Mouse (Mus musculus) urinary bladder, postnatal 10 days (tissue): Measurements from ENCODE around the gene Cacna2d4.

Experiments
- DNase-seq: peaks from one replicate; pipeline ENCODE4 v3.0.0; 2022; ENCODE audit warnings: low spot score

Gene Cacna2d4

GRCm38 (mm10) chr6:119312381-119312780 is 76.1 kb downstream of the Cacna2d4 start:
- DNase-seq = no peak

- no peak for DNase-seq
Measured at GRCm38 (mm10) chr6:119313096-119313495, 76.8 kb downstream of the Cacna2d4 start.

DNA sequence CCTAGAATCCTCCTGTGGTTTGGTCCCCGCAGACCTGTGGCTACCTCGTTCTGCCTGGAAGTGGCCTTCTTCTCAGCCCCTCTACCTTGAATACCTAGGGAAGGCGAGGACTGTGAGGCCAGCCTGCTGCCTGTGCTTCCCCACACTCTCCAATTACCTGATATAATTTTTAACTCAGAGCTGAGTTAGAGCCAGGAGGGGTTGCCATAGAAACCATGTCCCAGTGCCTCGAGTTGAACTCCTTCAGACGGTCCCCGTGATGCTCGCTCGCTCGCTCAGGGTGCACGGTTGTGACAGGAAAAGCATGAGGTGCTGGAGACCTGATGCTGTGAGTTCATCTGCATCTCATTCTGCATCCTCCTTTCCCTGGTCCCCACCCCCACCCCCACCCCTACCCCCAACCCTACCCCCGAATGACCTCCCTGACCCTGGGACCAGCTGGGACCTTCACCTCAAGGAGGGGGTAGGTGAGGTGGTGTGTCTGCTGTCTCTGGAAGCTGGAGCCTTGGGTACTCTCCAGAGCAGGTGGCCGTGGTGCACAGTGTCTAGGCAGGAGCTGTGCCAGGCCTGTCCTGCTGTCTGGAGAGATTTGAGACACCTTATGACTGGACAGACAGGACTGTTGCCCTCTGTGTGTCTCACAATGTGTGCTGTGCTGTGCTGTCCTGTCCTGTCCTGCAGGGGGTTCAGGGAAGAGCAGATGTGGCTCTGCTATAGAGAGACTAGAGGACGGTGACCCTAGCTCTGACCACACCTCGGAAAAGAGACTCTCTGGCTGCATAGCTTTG is 77.5 kb downstream of the Cacna2d4 start:
- no peak for DNase-seq

DNA sequence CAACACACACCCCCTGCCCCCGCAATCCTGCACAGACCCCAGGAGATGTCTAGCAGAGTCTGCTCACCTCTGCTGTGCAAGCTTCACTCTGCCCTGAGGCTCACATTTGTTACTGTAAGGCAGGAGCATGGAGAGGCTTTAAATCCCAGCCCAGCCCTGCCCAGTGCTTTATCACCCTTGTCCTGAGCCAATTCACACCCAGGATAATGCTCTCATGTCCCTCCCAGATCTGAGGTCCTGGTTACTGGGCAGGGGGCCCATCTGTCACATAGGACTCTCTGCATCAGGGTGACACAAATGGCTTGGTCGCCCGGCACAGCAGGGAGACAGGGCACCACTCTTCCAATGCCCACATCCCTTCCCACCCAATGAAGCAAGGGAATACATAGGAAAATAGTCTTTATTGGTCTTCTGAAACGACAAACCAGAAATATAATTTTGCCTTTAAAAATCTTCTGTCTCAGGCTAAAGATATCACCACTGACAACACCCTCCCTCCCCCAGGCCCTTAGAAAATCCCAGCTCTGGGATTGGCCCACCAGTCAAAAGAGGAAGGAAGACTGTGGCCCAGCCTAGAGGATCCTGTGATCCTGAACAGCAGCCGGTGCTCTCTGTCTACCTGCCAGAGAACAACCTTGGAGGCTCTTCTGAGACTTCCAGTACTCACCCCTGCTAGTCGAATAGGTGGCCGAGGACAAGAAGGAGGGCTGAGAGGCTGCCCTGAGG is 78.6 kb downstream of the Cacna2d4 start:
- no peak for DNase-seq

- DNase-seq = no peak
Measured at GRCm38 (mm10) chr6:119318732-119319131, 82.4 kb downstream of the Cacna2d4 start.

DNA sequence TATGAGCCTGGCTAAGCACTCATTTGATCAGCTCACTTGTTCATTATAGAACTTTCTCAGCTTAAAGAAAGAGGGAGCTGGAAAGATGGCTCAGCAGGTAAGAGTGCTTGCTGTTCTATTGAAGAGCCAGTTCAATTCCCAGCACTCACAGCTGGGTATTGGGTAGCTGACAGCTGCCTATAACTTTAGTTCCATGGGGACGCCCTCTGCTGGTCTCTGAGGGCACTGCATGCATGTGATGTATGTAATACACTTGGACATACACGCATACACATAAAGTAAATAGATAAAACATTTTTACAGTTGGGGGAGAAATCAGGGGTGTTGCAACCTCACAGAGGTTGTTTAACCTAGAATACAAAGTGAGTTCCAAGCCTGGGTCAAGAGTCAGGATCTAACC is 83.0 kb downstream of the Cacna2d4 start:
- no peak for DNase-seq

GRCm38 (mm10) chr6:119320481-119320880 is 84.2 kb downstream of the Cacna2d4 start:
- no peak for DNase-seq

DNA sequence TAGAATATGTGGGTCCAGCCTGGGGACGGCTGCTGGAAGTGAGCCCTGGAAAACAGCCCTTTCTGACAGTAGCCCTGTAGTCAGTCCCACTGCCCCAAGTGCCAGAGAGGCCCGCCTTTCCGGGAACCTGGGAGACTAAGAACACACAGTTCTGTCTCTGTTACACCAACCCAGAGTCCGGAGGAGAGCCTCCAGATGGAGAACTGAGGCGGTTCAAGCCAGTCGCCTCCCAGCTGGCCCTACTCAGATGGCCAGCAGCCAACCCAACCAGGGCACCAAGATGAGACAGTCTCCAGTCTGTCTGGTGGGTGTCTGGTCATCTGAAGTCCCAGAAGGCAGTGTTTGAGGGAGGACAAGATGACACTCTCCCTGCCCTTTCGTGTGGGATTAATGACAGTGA is 85.4 kb downstream of the Cacna2d4 start:
- DNase-seq = no peak

GRCm38 (mm10) chr6:119324776-119325175 is 88.5 kb downstream of the Cacna2d4 start:
- no peak for DNase-seq

DNA sequence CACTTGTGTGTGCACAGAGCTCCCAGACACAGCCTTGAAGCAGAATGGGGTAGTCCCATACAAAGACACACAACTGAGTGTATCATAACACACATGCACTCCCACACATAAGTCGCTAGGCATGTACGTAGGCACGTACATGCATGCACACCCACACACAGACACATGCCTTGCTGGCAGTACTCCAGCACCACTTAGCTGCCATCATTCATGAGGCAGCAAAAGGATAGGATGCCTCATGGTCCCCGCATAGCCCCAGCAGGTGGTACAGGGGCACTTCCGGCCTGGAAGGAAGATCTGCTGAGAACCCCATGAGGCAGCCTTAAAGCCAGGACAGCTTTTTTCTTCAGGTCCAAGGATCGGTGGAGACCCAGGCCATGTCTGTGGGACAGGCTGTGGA is 89.7 kb downstream of the Cacna2d4 start:
- DNase-seq = no peak

DNA sequence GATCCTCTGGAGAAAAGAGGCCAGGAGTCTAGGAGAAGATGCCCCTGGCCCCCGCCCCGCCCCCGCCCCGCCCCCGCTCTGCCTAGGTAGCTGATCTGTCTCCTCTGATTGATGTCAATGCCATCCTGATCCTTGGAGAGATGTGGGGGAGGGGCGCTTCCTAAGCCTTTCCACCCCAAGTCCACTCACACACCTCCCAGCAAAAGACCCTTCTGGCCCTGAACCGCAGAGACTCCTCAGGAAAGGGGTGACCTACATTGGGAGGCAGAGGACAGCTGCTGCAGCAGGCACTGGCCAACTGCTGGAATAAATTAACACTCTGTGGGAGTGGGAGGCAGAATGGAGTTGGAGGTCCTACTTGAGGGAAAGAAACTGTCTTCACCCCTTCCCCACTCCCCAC is 90.2 kb downstream of the Cacna2d4 start:
- DNase-seq = no peak

GRCm38 (mm10) chr6:119328521-119329115 is 92.3 kb downstream of the Cacna2d4 start:
- DNase-seq = no peak

- DNase-seq = no peak
Measured at GRCm38 (mm10) chr6:119329215-119329714, 92.9 kb downstream of the Cacna2d4 start.

GRCm38 (mm10) chr6:119329936-119330335 is 93.6 kb downstream of the Cacna2d4 start:
- no peak for DNase-seq

GRCm38 (mm10) chr6:119330506-119330905 is 94.2 kb downstream of the Cacna2d4 start, which contains the start of gene Lrtm2:
Lrtm2 (minus strand) TSS chr6:119330766.
- DNase-seq = no peak

GRCm38 (mm10) chr6:119332111-119332510 is 95.8 kb downstream of the Cacna2d4 start:
- DNase-seq = no peak

DNA sequence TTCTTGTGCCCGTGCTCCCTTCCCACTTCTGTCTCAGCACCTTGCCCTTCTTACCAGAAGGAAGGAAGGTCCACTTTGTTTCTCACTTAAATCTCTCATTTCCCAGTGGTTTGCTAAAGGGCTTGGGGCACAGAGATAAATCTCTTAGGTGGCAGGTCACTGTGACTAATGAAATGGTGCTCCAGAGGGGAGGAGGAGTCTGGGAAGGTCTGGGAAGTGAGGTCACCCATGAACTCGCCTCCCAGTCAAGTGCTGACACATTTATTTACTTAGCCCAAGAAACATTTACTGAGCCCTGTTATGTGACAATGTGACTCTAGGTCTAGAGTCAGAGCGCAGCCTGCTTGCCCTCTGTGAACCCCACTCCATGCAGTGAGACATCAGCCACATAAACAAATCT is 96.9 kb downstream of the Cacna2d4 start:
- no peak for DNase-seq

DNA sequence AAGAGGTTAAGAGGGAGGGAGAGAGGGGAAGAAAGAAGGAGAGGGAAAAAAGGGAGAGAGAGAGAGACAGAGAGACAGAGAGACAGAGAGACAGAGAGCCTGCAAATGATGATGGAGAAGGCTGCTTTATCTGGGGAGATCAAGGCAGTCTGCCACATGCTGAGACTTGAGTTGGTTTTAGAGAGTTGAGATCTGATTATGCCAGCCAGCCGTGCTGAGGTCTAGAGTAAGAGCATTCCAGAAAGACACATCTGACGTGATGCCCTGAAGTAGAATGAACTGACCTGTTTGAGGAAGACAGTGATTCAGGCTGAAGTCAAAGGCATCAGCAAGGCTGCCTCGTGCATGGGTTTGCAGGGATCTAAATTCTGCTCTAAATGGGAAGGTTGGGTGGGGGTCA is 97.5 kb downstream of the Cacna2d4 start:
- DNase-seq = no peak

DNA sequence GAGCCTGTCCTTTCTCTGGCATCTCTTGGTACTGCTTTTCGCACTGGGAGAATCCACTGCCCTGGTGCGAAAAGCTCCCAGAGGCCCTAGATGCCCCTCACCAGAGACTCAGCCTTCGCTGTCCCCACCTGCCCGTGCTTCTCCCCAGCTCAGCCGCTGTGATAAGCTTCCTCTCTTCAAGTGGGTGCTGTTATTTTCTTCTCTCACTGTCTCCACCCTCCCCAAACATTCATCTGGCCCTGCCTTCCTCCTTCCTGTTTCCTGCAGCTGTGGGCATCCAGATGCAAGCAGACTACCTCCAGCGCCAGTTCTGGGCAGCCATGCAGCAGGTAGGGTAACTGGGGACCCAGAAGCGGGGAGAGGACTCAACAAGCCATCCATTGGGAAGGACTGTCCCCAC is 99.8 kb downstream of the Cacna2d4 start:
- DNase-seq = no peak

GRCm38 (mm10) chr6:119337287-119337686 is 101.0 kb downstream of the Cacna2d4 start:
- DNase-seq = no peak

- DNase-seq = no peak
Measured at GRCm38 (mm10) chr6:119338121-119338912, 102.0 kb downstream of the Cacna2d4 start.

- DNase-seq = no peak
Measured at GRCm38 (mm10) chr6:119341409-119341808, 105.1 kb downstream of the Cacna2d4 start.
